Mouse (Mus musculus): ENCODE measurements around the gene Pax5. TPM values are rescaled to one million over a fixed set of nuclear protein-coding genes. Genes with fewer than 3 reads are reported as not detected.

Pax5 gene
- polyA plus RNA-seq, 1 experiment from 2014 or later = 2.1 TPM

DNA sequence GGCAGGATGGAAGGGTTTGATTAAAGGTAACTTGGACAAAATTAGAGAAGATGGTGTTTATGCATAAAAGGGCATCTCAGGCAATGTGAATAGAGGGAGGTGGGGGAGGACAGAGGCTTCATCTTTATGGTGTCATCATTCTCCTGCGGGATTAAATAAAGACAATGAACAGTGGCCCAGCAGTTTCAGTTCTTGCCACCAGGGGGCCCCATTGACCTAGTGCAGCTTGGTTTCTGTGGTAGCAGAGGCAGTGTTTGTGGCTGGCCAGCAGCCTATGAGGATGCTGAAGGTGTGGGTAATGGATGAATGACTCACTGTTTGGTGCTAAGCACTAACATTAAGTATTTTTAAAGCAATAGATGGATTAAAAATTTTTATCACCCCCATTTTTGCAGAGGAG lies 230.5 kb downstream of the Pax5 start:
- H3K27ac ChIP-seq (replicated peaks) = no peak overlapping the region
- H3K27me3 ChIP-seq = no peaks in the 10 kb centered on the region
- no peak for ATAC-seq (ENCODE audit: low FRiP score, low read depth)
- no peaks in the 10 kb centered on the region for H3K4me1 ChIP-seq (replicated peaks)
- H3K9me3 ChIP-seq = no peaks in the 10 kb centered on the region
- no peak overlapping the region for H3K4me3 ChIP-seq
- no peaks in the 10 kb centered on the region for H3K36me3 ChIP-seq
- no peak overlapping the region for H3K4me2 ChIP-seq
- no peak overlapping the region for H3K9ac ChIP-seq
- 90% methylated on average over 1 of the region's 1 CpGs for WGBS

Small RNAs within 50 kb of the gene (microRNA-seq; reads per million reads assigned to microRNA genes)
- not detected for gene Mir5120

Other genes with a start within 250 kb of the Pax5 start
- gene Zcchc7, start 45.4 kb upstream of the Pax5 start, polyA plus RNA-seq (2015; fragmentation: Nextera tagmentation; extraction: Ambion mirVana) = 35.3 and 41.6 TPM in 2 replicates